Mouse (Mus musculus): ENCODE measurements at regions not wholly inside any gene's neighbourhood (a gene's known extent, or its start where the extent isn't known, plus 50 kb on each side); places are given as distances from the start of the nearest gene placed in this dataset.

- DNase-seq = no peak
Observed at GRCm38 (mm10) chr9:112431920-112432437, 196.2 kb upstream of the Arpp21 start.

- DNase-seq = no peak
Observed at GRCm38 (mm10) chr9:112429196-112429595, 193.5 kb upstream of the Arpp21 start.

- DNase-seq = no peak
Observed at GRCm38 (mm10) chr9:112405772-112406315, 170.1 kb upstream of the Arpp21 start.

DNA sequence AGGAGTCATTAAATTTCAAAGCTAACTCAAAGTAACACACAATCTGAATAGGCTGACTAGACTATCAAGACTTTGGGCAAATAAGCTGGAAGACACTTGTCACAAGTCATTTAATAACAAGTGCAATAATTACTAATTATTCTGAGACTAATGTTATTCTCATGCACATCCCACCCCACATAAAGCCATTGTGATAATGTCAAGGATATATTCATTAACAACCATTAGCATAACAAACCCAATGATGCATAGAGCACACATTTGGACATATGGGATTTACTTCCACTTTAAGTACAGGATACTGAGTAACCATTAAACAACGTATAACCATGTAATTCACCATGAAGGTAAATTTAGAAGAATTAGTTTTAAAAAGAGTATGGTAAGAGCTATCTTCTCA lies 135.0 kb upstream of the Arpp21 start:
- no peak for DNase-seq

DNA sequence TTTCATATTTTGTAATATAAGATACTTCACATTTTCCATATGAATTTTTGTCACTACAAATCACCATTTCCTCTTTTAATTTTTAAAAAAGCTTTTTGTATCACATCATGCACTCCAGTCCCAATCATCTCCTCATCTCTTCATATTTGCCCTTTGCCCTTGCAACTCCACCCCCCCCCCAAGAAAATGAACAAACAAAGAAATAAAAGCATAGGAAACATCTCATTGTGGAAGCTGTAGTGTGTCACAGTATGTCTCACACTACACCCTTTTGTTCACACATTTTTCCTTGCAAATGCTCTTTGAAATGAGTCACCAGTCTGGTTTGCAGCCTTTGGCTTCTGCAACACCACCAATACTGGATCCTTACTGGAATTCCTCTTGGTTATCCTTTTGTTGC lies 131.6 kb upstream of the Arpp21 start:
- DNase-seq = no peak

DNA sequence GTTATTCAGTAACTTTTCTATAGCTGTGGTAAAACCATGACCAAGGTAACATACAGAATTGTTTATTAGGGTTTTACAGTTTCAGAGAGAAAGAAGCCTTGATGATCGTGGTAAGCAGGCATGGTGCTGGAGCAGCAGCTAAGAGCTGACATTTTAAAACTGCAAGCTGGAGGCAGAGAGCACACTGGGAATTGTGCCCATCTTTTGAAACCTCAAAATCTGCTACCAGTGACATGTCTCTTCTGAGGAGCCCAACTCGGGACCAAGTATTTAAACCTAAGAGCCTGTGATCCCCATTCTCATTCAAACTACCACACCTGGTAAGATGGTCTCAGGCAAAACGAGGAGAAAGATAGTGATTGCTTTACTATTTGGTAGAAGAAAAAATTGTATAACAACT lies 125.6 kb upstream of the Arpp21 start:
- DNase-seq = no peak

DNA sequence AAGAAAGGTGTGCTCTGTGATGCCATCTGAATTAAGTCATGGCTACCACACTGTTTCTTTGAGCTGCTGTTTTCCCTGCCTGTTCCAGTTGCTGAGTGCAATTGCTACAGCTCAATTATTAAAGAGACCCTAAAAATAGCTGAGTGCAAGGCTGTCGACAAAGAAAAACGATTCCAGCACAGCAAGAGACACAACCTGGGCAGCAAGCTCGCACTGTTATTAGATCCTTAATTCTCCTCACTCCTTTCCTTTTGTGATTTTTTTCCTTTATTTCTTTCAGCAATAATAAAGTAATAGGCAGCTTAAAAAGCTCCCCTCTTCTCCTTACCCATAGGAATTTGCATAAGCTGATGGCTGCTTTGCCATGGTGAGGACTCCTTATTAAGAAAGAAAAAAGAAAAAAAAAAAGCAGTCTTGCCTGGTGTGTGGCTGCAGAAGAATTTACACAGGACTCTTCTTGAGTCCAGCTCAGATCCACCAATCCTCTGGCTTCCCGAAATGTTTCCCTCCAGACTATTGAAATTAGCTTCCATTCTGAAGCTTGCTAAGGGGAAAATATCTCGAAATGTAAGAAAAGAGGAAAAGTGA lies 123.1 kb upstream of the Arpp21 start:
- DNase-seq = no peak

DNA sequence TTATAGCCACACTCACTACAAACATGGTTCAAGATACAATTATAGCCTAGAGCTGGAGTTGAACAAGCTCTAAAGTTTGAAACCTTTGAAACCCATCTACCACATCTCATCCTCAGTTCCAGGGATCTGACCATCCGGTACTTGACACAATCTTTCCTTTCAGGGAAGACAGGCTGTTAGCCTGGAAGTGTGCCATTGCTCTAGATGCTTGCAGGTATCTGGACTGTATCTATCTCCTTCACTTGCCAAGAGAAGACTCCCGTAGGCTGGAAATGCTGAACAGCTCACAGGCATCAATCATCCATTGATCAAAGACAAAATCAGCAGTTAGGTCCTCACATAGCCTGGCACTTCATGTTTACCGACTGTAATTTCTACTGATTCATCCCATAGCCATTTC lies 117.5 kb upstream of the Arpp21 start:
- peak; percentile 71 to 76 for DNase-seq

GRCm38 (mm10) chr9:112348942-112349341 lies 113.2 kb upstream of the Arpp21 start:
- DNase-seq = no peak

GRCm38 (mm10) chr9:112344792-112345191 lies 109.1 kb upstream of the Arpp21 start:
- DNase-seq = no peak

GRCm38 (mm10) chr9:112340363-112340762 lies 104.6 kb upstream of the Arpp21 start:
- no peak for DNase-seq

GRCm38 (mm10) chr9:112320016-112320415 lies 84.3 kb upstream of the Arpp21 start:
- DNase-seq = no peak

DNA sequence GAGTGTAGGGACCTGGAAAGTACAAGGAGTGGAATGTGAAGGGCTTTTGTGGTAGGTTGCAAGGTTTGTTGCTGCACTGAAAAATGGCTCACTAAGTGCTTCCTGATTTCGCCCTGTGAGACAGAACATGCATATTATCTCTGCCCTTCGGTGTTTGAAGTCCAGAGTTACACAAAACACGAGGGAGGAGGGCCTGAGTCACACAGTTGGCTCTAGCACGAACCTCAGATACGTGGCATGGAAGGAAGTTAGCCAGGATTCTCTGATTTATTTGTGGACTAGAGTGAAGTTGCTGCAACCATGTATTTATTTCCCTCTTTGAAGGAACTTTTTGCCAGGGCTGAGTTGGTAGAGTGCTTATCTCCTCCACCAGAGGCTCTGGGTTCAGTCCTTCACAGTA lies 73.2 kb upstream of the Arpp21 start:
- DNase-seq = no peak

GRCm38 (mm10) chr9:112307837-112308236 lies 72.1 kb upstream of the Arpp21 start:
- DNase-seq = peak; percentile 23 to 31

GRCm38 (mm10) chr9:112291875-112292274 lies 56.1 kb upstream of the Arpp21 start:
- no peak for DNase-seq

All from cerebellum, postnatal 14 days (tissue).